In the genomic region with DNA sequence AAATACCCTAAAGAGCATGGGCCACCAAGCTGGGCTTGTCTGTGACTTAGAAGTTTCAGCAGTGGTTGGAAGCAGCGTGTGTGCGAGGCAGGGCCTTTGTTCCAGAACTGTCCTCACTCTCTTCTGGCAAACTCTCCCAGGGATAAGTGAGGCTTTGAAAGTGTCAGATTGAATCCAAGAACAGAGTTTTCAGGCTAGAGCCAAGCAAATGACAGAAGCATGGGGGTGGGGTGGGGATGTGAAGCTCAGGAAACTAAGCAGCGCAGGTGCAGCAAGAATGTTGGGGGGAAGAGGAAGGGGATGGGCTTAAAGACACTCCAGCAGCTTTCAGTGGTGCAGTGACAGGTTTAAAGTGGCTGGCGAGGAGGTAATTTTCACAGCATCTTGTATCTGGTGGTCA, we compare ENCODE assay signal across 13 mouse cellular contexts.
DNase-seq lines count a peak whose midpoint lies in the region.
"Had no signal": no experiment of that assay in that cellular context is flagged by ENCODE, and none has a peak within 500 bp of the region (broad histone marks: within the 10 kb centered on the region; RNA-seq: fewer than 3 reads in every experiment).

No protein-coding gene starts in this region.

- intact Hi-C loops in heart, postnatal 14 days (cut with DNase I): no loop called here
- intact Hi-C loops in left cerebral cortex, postnatal 14 days (cut with DNase I): no loop called here

- peak; percentile 28 for DNase-seq in heart, adult 11 months
- DNase-seq in heart, postnatal 14 days: no peak
- peak; percentile 36 for DNase-seq in brain, adult 2 months (ENCODE audit: low read depth, low spot score)
- DNase-seq in thymus, adult 18-20 months: peak; percentile 3 to 4
- DNase-seq in thymus, postnatal 25 days: peak; percentile 30
- DNase-seq in left cerebral cortex, postnatal 14 days (ENCODE audit: low spot score in 2 of 2): no peak
- DNase-seq in B cell, adult 2 months: no peak
- DNase-seq: adrenal gland, adult 2 months; adrenal gland, postnatal 25 days; cerebellum, adult 2 months; gastrocnemius, adult 2 months; gastrocnemius, postnatal 25 days; heart, postnatal 4 days had no signal

Comparison
In these comparisons a context has a peak if more than half of its experiments do, and no peak if none do; other contexts are left out.
1. DNase-seq: peak in heart, adult 11 months (single experiment), brain, adult 2 months (single experiment), thymus, adult 18-20 months (2 of 2) and thymus, postnatal 25 days (single experiment); none in heart, postnatal 14 days (0 of 2), left cerebral cortex, postnatal 14 days (0 of 2) and B cell, adult 2 months (0 of 2).